8 mouse cellular contexts compared by ENCODE assay signal in the genomic region with DNA sequence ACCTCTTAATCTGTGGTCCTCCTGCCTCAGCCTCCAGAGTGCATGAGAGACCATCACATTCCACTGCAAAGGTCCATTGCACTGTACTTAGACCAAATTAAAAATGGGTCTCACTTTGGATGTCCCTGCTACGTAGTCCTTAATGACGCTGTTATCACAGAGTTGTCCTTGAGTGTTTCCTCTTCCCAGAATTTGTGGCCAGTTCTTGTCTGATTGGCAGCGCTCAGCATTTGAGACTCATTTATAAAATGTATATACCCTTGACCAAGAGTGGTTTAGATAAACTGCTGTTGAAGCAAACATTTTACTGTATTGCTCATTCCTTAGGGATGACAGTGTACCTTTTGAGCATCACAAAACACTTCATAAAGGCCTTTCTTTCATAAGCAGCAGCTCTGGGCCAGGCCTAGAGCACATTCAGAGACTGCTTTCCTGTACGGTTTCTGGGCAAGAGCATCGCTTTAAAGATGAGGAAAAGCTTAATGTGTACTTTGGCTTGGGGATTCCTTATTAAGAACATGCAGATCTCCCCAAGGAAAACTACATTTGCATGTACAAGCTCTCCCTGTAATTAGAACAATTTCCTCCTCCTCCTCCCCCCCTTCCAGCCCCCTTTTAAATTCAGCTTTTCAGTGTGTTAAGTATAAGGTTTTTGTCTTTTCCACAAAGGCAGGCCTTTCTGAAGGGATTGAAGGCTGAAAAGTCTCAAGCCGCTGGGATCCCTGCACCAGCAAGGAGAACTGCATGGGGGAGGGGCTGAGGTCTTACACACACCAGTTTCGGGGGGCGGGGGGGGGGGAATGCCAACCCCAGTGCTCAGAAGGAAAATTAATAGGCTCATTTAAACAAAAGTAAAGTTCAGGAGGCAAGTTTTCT. TPM values are rescaled to one million over a fixed set of nuclear protein-coding genes. Genes with fewer than 3 reads are reported as not detected.
DNase-seq lines count a peak whose midpoint lies in the region; ATAC-seq and TF ChIP-seq lines count a peak whose summit lies in the region.

No protein-coding gene starts in this region.

- 32% methylated on average over 8 of the region's 8 CpGs for WGBS in embryonic facial prominence, embryonic 15.5 days
- 27% methylated on average over 8 of the region's 8 CpGs for WGBS in hindbrain, embryonic 13.5 days
- WGBS in midbrain, embryonic 15.5 days, result 25% methylated on average over 8 of the region's 8 CpGs

- peak overlapping the region; percentile 27 for H3K4me2 ChIP-seq in embryonic facial prominence, embryonic 15.5 days (replicated peaks)
- peak overlapping the region; percentile 41 for H3K4me2 ChIP-seq in hindbrain, embryonic 13.5 days
- H3K4me2 ChIP-seq in midbrain, embryonic 15.5 days, result peak overlapping the region; percentile 43

- H3K9me3 ChIP-seq in embryonic facial prominence, embryonic 15.5 days (replicated peaks), result no peaks in the 10 kb centered on the region
- no peaks in the 10 kb centered on the region for H3K9me3 ChIP-seq in hindbrain, embryonic 13.5 days
- no peaks in the 10 kb centered on the region for H3K9me3 ChIP-seq in midbrain, embryonic 15.5 days

- intact Hi-C loops in left cerebral cortex, adult 2 months (cut with DNase I), result no loop called here

- H3K27me3 ChIP-seq in embryonic facial prominence, embryonic 15.5 days, result no peaks in the 10 kb centered on the region
- no peaks in the 10 kb centered on the region for H3K27me3 ChIP-seq in hindbrain, embryonic 13.5 days
- no peaks in the 10 kb centered on the region for H3K27me3 ChIP-seq in midbrain, embryonic 15.5 days (replicated peaks)

- no peak overlapping the region for H3K9ac ChIP-seq in embryonic facial prominence, embryonic 15.5 days
- peak overlapping the region; percentile 20; the same call in 1 of the 2 replicates for H3K9ac ChIP-seq in hindbrain, embryonic 13.5 days
- no peak overlapping the region for H3K9ac ChIP-seq in midbrain, embryonic 15.5 days

- peak; percentile 41; the same call in 1 of the 2 replicates for ATAC-seq in embryonic facial prominence, embryonic 15.5 days (ENCODE audit: insufficient number of reproducible peaks, low FRiP score, low TSS enrichment, low read depth)
- ATAC-seq in hindbrain, embryonic 13.5 days (ENCODE audit: low FRiP score), result peak; percentile 84
- ATAC-seq in midbrain, embryonic 15.5 days (replicated peaks), result peak; percentile 75
- ATAC-seq in cerebellum, adult (ENCODE audit: insufficient number of reproducible peaks, low FRiP score, low TSS enrichment), result no peak

- H3K4me3 ChIP-seq in left cerebral cortex, adult 2 months, result no peak overlapping the region
- no peak overlapping the region for H3K4me3 ChIP-seq in embryonic facial prominence, embryonic 15.5 days (replicated peaks)
- peak overlapping the region; percentile 14; the same call in 1 of the 2 replicates for H3K4me3 ChIP-seq in hindbrain, embryonic 13.5 days
- peak overlapping the region; percentile 20 for H3K4me3 ChIP-seq in midbrain, embryonic 15.5 days

- H3K27ac ChIP-seq in left cerebral cortex, adult 2 months, result peak overlapping the region; percentile 47; the same call in 1 of the 2 replicates
- H3K27ac ChIP-seq in embryonic facial prominence, embryonic 15.5 days (replicated peaks), result peak overlapping the region; percentile 29
- peak overlapping the region; percentile 70; the same call in 1 of the 2 replicates for H3K27ac ChIP-seq in hindbrain, embryonic 13.5 days
- peak overlapping the region; percentile 46 for H3K27ac ChIP-seq in midbrain, embryonic 15.5 days

- H3K36me3 ChIP-seq in embryonic facial prominence, embryonic 15.5 days, result no peaks in the 10 kb centered on the region
- no peaks in the 10 kb centered on the region for H3K36me3 ChIP-seq in hindbrain, embryonic 13.5 days
- no peaks in the 10 kb centered on the region for H3K36me3 ChIP-seq in midbrain, embryonic 15.5 days (replicated peaks)

- no peak for DNase-seq in left cerebral cortex, adult 2 months (ENCODE audit: extremely low spot score in 1 of 2, low spot score in 2 of 2)
- no peak for DNase-seq in left cerebral cortex, adult 18-20 months (ENCODE audit: low spot score in 2 of 2)
- DNase-seq in urinary bladder, postnatal 14 days (ENCODE audit: low spot score), result no peak
- DNase-seq in cerebellum, postnatal 14 days, result no peak

- H3K4me1 ChIP-seq in embryonic facial prominence, embryonic 15.5 days, result peaks cover 15% of the 10 kb centered on the region
- H3K4me1 ChIP-seq in hindbrain, embryonic 13.5 days (replicated peaks), result peaks cover 29% of the 10 kb centered on the region
- H3K4me1 ChIP-seq in midbrain, embryonic 15.5 days, result peaks cover 29% of the 10 kb centered on the region

- TF ChIP-seq CTCF in left cerebral cortex, adult 2 months (IDR thresholded peaks at IDR 0.05), result no peak

RNA-seq across cellular contexts. Expression of a gene that starts 52.5 kb away (rescaled TPM):
- total RNA-seq in left cerebral cortex, adult 2 months (2021), result 10 to 100 TPM; 67.5 to 81.8 TPM
- 10 to 100 TPM; 64.6 to 77.5 TPM for total RNA-seq in left cerebral cortex, adult 18-20 months (2021)
- polyA plus RNA-seq in embryonic facial prominence, embryonic 15.5 days (2015; fragmentation: Nextera tagmentation; extraction: Ambion mirVana), result 16.1 and 20.6 TPM in 2 replicates
- polyA plus RNA-seq in hindbrain, embryonic 13.5 days (2015; fragmentation: Nextera tagmentation; extraction: Ambion mirVana), result 49.7 and 50.7 TPM in 2 replicates
- polyA plus RNA-seq in midbrain, embryonic 15.5 days (2015; fragmentation: Nextera tagmentation; extraction: Ambion mirVana), result 41.7 and 47.8 TPM in 2 replicates

Comparison
In these comparisons a context has a peak if more than half of its experiments do, and no peak if none do; other contexts are left out.
1. H3K4me3 ChIP-seq: peak in hindbrain, embryonic 13.5 days (single experiment) and midbrain, embryonic 15.5 days (single experiment); none in left cerebral cortex, adult 2 months (single experiment) and embryonic facial prominence, embryonic 15.5 days (single experiment).
2. Peak in every context shown above with its lines, with median percentiles within 50 percentile points of each other: H3K27ac ChIP-seq and H3K4me2 ChIP-seq.